Mouse (Mus musculus): ENCODE measurements around the gene Cxcr2.

GRCm38 (mm10) chr1:74199046-74199445, 45.3 kb downstream of the Cxcr2 start:
- no peak for TF ChIP-seq POLR2A (IDR thresholded peaks at IDR 0.05; ENCODE audit: insufficient read depth, low read depth, low read length)
- no peak for TF ChIP-seq CTCF (IDR thresholded peaks at IDR 0.05; ENCODE audit: insufficient read depth, low read depth, low read length)
